Mouse (Mus musculus) frontal cortex, adult 2 months (tissue): Measurements from ENCODE around the gene G430095P16Rik. TPM values are rescaled to one million over a fixed set of nuclear protein-coding genes. Genes with fewer than 3 reads are reported as not detected.
A peak's percentile ranks its signal among the peaks of the same experiment; 100 is the strongest.

Experiments
- DNase-seq, 2 experiments: peaks; one replicate each; pipeline ENCODE4 v3.0.0; 2022; ENCODE audit warnings: low spot score in 1 of 2; ENCODE audit errors: extremely low spot score in 1 of 2
- polyA plus RNA-seq: library from polyadenylated mRNA; depleted of rRNA; stranded (reverse); fragments of >200 nt; gene quantifications from 2 replicates; pipeline ENCODE4 v1.2.3, GENCODE M21; 2012; rRNA removed

Gene G430095P16Rik
- polyA plus RNA-seq, 1 experiment = 0.36 TPM

DNA sequence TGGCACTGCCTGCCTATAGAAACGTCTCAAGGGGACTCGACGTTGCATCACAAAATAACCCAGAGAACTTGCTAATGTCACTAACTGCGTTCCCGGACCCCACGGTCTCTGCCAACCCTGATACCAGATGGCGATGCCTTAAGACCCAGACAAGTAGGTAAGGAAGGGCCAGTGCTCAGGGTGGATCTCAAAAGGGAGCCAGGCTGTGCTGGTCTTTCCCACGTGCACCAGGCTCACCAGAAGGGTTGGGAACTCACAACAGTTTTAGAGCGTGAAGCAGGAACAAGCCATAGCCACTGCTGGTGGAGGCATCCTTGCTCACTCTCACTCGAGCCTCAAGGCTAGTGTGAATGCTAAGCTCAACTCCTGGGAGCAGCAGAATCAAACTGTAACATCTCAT, 44.4 kb downstream of the G430095P16Rik start:
- no peak for DNase-seq

DNA sequence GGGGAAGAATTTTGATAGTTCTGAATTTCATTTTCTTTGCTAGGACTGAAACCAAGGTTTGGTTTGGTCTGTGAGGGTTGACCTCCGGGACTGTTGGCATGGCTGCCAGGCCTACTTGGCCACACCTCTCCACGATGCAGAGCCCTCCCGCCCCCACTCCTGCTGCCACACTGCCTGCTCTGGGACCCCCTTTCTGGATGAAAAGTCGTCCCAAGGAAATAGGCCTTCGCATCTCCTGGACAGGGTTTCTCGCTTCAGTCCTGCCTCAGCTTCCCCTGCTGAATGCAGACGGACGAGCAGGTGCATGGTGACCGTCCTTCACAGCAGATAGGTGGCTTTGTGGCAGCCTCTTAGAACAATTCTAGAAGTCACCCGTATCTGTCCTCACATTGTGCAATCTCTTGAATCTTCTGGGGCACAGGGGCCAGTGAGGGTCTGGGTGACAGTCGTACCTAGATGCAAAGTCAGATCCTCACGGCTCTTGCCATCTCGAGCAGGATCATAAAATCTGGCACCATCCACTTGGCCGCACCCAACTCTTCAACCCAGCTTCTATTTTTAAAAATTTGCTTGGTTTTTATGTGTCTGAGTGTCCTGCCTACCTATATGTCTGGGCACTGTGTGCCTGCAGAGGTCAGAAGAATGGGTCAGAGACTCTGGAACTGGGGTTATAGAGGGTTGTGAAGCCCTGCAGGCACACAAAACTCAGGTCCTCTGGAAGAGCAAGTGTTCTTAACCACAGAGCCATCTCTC, 45.7 kb downstream of the G430095P16Rik start:
- no peak for DNase-seq

DNA sequence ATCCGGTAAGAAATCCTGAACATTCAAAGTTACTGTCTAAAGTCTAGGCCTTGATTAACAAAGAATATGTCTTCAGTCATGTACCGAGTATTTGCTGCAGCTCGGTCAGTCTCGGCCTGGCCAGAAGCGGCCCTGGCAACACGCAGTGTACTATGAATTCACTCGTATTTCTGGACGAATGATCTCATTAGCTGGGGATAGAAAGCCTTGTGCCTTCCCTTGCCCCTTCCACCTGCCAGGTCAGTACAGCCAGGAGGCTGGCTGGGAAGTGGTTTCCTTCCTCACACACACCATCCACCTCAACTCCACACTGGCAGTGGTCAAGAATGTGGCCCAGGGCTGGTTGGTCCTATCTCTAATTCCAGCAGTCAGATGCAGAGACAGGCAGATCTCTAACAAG, 46.5 kb downstream of the G430095P16Rik start:
- no peak for DNase-seq

DNA sequence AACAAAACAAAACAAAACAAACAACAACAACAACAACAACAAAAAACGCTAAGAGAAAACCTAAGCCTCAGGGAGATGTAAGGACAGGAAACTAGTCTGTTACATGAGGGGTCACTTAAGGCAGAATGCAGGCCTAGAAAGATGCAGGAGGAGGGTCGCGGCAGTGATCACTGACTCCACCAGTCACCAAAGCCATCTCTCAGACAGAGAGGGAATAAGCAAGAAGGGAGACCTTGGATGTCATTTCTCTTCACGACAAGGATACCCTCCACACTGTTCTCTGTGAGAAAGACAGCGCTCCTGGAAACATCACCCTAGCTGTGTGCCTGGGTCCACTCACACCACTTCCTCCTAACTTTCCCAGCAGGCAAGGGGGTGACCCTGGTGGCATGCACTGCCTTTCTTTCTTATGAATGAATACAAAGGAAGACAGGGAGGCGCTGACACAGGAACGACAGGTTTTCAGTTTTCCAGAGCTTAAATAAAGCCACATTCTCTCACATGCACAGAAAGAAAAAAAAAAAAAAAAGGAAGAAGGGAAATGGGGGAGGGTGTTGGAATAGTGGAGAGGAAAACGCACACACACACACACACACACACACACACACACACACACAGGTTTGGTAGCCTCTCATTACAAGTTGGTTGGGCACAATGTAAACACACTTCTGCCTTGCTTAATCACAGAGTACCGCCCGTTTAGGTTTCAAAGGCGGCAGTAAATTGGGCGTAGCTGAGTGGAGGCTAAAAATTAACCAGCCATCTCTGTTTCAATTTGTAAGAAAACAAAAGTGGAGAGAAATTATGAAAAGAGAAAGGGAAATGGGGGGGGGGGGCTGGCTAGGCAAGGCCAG, 47.5 kb downstream of the G430095P16Rik start:
- no peak for DNase-seq

DNA sequence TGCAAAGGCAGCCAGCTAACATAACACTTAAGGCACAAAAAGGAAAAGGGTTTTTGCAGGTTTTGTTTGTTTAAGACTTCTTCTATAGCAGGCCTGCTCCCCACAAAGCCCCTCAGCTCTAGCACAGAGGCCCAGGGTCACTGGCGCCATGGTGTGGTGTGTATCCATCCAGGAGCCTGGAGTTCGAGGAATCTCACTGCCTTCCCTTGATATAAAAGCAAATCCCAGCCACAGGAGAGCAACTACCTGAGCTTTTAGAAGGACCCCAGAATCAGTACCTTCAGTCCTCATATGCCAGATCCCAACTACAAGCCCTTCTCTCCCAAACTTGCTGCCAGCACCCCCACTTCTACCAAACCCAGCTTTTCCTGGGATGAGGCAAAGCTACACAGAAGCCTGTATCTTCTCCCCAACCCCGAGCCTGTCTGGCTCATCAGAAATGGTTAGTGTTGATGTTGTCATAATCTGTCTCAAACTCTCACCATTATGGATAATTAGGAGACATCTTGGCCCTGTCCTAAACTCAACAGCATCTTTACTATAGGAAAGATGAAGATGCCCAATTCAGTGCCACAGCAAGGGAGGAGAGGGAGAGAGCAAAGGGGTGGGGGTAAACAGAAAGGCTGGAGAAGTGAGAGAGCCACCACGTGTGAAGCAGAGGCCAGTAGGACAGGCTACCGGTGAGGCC, 48.3 kb downstream of the G430095P16Rik start:
- no peak for DNase-seq

DNA sequence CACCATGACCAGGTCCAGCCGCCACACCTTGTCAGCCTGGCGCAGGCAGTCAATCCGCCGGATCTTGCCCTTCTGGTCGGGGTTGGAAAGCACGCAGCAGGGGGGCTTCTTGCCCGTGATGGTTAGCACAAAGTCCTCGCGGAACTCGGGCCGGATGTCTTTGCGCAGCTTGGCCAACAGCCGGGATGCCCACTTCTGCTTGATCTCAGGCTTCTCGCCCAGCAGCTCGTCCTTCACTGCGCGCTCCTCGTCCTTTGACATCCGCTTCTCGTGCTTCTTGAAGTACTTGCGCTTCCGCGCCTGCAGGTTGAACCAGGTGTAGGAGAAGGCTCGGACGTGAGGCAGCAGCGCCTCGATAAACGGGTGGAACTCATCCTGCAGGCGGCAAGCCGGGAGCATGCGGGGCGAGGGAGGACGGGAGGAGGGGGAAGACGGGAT, 49.2 kb downstream of the G430095P16Rik start:
- DNase-seq = no peak

DNA sequence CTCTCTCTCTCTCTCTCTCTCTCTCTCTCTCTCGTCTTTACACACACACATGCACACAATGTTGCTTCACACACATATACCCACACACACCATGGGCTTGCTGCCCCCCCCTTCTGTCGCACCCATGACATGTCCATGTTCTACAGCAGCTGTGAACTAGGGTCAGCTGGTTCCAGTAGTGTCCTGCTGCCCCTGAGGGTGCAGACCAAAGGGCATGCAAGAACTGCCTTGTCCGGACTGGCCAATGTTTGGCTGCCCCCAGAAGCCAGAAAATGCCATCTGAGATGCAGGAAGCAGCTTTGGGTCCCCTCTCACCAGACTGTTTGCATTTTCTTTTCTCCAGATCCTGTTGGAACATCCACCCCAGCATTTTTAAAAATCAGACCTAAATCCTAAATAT, 49.8 kb downstream of the G430095P16Rik start:
- DNase-seq = no peak

DNA sequence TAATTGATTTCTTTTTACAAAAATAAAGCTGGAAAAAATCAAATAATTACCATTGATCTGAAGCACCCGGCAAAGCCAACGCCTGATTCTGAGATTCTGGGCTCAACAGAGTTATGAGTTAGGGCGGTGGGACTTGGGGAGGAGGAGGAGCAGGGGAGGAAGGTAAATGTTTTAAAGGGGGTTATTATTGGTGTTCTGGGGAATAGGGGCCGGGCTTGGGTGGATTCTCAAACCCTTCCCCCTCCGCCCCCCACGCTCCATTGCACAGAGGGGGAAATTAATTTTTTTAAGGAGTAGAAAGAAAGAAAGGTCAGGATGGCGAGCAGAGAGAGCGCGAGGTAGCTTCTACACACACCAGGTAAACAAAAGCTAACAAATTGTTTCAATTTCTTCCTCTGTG, 50.5 kb downstream of the G430095P16Rik start:
- DNase-seq = no peak

DNA sequence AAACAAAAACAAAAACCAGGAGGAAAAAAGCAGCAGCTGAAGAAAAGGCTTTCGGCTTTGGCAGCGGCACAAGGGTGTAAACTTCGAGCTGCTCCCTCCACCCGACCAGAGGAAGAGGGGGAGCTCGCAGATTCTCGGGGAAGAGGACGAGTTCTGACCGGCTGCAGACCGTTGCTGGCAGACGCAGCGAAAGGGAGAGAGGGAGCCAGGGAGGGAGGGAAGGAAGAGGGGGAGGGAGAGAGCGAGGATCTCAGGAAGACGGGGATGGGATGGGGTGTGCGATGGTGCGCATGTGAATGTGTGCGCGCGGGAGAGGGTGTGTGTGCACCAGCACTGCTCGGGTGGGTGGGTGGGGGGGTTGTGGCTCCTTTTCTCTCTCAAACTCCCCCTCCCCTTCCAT, 51.0 kb downstream of the G430095P16Rik start:
- peak; percentile 75 to 86 for DNase-seq

DNA sequence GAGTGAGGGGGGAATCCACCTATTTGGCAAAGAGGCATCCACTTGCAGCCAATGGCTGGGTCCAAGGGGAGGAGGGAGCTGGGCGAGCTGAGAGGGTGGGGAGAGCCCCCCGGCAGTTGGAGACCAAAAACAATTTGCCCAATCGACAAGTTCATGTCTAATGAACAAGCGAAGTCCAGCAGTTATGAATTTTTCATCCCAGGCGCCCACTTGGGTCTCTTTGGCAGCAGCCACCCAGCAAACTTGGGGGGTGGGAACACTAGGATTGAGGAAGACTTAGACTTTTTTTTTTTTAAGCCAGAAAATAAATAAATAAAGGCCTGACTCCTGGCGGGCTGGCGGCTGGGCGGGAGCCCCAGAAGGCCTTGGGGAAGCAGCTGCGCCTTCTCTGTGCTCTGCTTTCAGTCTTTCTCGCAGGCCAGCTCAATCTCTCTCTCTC, 51.7 kb downstream of the G430095P16Rik start:
- no peak for DNase-seq

DNA sequence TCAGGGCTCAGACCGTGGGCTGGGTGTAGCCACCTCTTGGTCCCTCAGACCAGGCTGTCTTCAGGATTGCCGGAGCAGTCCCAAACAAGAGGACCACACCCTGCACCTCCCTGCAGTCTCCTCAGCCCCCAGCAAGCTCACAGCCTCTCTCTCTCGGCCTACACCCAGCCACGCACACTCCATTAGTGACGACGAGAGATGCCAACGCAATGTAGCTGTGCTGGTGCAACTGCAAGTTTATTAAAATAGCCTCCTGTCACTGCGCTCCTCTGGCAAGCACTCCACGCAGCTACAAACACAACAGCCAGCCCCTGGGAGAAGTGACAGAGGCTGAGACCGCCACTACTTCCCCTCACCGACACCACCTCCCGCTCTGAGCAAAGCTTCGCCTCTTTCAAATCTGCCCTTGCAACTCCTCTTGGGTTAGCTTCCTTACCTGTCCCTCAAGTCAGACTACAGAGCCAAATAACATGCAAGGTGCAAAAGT, 52.3 kb downstream of the G430095P16Rik start:
- peak in 1 of 2 experiments; percentile 76 for DNase-seq

DNA sequence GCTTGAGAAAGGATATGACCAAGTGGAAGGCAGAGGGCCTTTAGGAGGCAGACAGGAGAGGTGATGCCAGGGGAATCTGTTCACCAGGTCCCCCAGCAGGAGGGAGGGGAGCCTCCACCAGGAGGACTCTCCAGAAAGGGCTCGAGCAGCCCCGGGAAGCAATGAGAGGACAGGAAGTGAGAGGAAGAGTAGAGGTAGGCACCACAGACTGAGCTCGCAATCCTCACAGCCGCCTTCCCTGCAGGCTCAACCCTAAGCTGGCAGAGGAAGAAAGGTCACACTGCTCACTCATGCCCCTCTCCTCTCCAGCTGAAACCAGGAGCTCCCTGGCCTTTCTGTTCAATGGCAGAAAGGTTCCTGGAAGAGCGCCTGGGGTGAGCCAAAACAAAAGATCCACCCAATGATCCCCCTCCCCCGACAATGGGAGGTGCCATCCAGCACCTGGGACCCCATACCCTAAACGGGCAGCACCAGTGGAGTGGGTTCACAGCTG, 52.9 kb downstream of the G430095P16Rik start:
- no peak for DNase-seq

Other genes starting within 250 kb of the G430095P16Rik start
- 11.1 and 21.5 TPM in 2 replicates for gene Ier2, start 60.2 kb upstream of the G430095P16Rik start, polyA plus RNA-seq
- 143 and 157 TPM in 2 replicates for gene Trmt1, start 36.7 kb upstream of the G430095P16Rik start, polyA plus RNA-seq
- 79.7 and 79.8 TPM in 2 replicates for gene Nacc1, start 35.1 kb upstream of the G430095P16Rik start, polyA plus RNA-seq
- 2.9 and 4.1 TPM in 2 replicates for gene Lyl1, start 21.6 kb upstream of the G430095P16Rik start, polyA plus RNA-seq
- gene Nfix, start 77.3 kb downstream of the G430095P16Rik start, polyA plus RNA-seq = 51.3 and 61.3 TPM in 2 replicates
- 14.6 and 15.5 TPM in 2 replicates for gene Dand5, start 99.8 kb downstream of the G430095P16Rik start, polyA plus RNA-seq
- gene Gadd45gip1, start 108.5 kb downstream of the G430095P16Rik start, polyA plus RNA-seq = 28.0 and 30.9 TPM in 2 replicates
- gene Rad23a, start 117.7 kb downstream of the G430095P16Rik start, polyA plus RNA-seq = 75.2 and 80.5 TPM in 2 replicates
- 561 and 590 TPM in 2 replicates for gene Calr, start 123.9 kb downstream of the G430095P16Rik start, polyA plus RNA-seq
- 59.6 and 59.7 TPM in 2 replicates for gene Farsa, start 134.0 kb downstream of the G430095P16Rik start, polyA plus RNA-seq
- 4.2 and 5.2 TPM in 2 replicates for gene Syce2, start 149.1 kb downstream of the G430095P16Rik start, polyA plus RNA-seq
- gene Gcdh, start 170.9 kb downstream of the G430095P16Rik start, polyA plus RNA-seq = 55.1 and 71.5 TPM in 2 replicates
- gene Klf1, start 178.9 kb downstream of the G430095P16Rik start, polyA plus RNA-seq = 0.17 and 0.38 TPM in 2 replicates
- 5.7 and 6.5 TPM in 2 replicates for gene Dnase2a, start 185.6 kb downstream of the G430095P16Rik start, polyA plus RNA-seq
- 69.0 and 76.3 TPM in 2 replicates for gene Mast1, start 214.4 kb downstream of the G430095P16Rik start, polyA plus RNA-seq
- gene Rtbdn, start 224.0 kb downstream of the G430095P16Rik start, polyA plus RNA-seq = 7.6 and 7.9 TPM in 2 replicates
- gene Gm49661, start 246.4 kb downstream of the G430095P16Rik start, polyA plus RNA-seq = not detected in 2 replicates
- 318 and 332 TPM in 2 replicates for gene Prdx2, start 246.6 kb downstream of the G430095P16Rik start, polyA plus RNA-seq
- 37.5 and 39.7 TPM in 2 replicates for gene Rnaseh2a, start 246.8 kb downstream of the G430095P16Rik start, polyA plus RNA-seq